Mouse (Mus musculus) lung, embryonic 16.5 days (tissue): Measurements from ENCODE around the gene Ppm1h. TPM values are rescaled to one million over a fixed set of nuclear protein-coding genes. Genes with fewer than 3 reads are reported as not detected.

Experiments used
- ATAC-seq: fragments of 200-750 bp; cut with Nextera tagmentation; 2 replicates; pipeline ENCODE4 v1.8.0; 2017; ENCODE audit warnings: low read depth, mild to moderate bottlenecking, moderate library complexity
- H3K27ac ChIP-seq: fragments of 300-500 bp; sonication (generic); 2 replicates; pipeline ENCODE4 v1.5.1; 2014; ENCODE audit warnings: mild to moderate bottlenecking, control low read depth, low read length
- H3K27me3 ChIP-seq: fragments of 300-500 bp; sonication (generic); 2 replicates; pipeline ENCODE4 v1.6.1; 2014; ENCODE audit warnings: low read depth, low read length, mixed read lengths; ENCODE audit not compliant: control insufficient read depth, insufficient read depth
- H3K36me3 ChIP-seq: fragments of 300-500 bp; sonication (generic); 2 replicates; pipeline ENCODE4 v1.6.1; 2014; ENCODE audit warnings: low read length; ENCODE audit not compliant: control insufficient read depth, insufficient read depth
- H3K4me1 ChIP-seq: fragments of 300-500 bp; sonication (generic); replicated peaks from 2 replicates; pipeline ENCODE4 v1.6.1; 2014; ENCODE audit warnings: low read length, mixed read lengths; ENCODE audit not compliant: control insufficient read depth, insufficient read depth
- H3K4me2 ChIP-seq: fragments of 300-500 bp; sonication (generic); 2 replicates; pipeline ENCODE4 v1.6.1; 2014; ENCODE audit warnings: low read depth, low read length, control low read depth
- H3K4me3 ChIP-seq: fragments of 300-500 bp; sonication (generic); 2 replicates; pipeline ENCODE4 v1.5.1; 2014; ENCODE audit warnings: mild to moderate bottlenecking, low read length, control low read depth
- H3K9ac ChIP-seq: fragments of 300-500 bp; sonication (generic); 2 replicates; pipeline ENCODE4 v1.6.1; 2014; ENCODE audit warnings: low read length, control low read depth
- H3K9me3 ChIP-seq: fragments of 300-500 bp; sonication (generic); 2 replicates; pipeline ENCODE4 v1.6.1; 2016; ENCODE audit warnings: low read length; ENCODE audit not compliant: control insufficient read depth
- WGBS: fragments of 180-500 bp; shearing (Covaris S2); extraction: QIAGEN DNeasy Blood & Tissue Kit; methylation state at CpG from one replicate; pipeline ENCODE4 v1.1.7; 2014; 5-methylcytosine and 5-hydroxymethylcytosine counted together
- polyA plus RNA-seq: library from polyadenylated mRNA; unstranded; fragments of >200 nt; fragmentation: Nextera tagmentation; extraction: Ambion mirVana; gene quantifications from 2 replicates; pipeline ENCODE4 v1.2.1, GENCODE M21; 2015

The Ppm1h gene
- polyA plus RNA-seq, 1 experiment from 2014 or later, result 7.3 TPM

DNA sequence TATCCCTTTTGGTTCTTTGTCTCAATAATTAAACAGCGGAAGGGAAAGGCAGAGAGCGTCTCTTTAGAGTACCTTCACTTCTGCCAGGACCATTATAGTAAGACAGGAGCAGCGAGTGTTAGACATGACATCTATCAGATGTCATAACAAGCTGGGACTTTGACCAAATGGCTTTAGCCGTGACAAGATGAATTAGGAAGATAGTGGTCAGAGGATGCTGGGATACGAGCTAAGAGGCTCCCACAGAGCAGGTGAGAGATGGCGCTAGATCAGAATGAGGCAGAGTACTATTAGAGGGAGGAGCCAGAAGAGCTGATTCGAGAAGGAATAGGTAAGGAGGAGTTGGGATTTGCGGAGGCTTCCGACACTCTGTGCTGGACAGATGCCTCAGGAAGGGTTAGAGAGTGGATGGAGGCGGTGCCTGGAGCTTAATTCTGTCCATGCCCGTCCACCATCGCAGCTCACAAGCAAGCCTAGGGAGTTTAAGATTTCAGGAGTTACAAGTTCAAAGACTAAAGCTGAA lies 111.1 kb downstream of the Ppm1h start:
- H3K4me1 ChIP-seq, result peaks cover 13% of the 10 kb centered on the region
- no peak overlapping the region for H3K4me2 ChIP-seq
- WGBS, result 44% methylated on average over 12 of the region's 12 CpGs
- ATAC-seq, result no peak
- H3K9me3 ChIP-seq, result no peaks in the 10 kb centered on the region
- no peak overlapping the region for H3K4me3 ChIP-seq
- H3K9ac ChIP-seq, result no peak overlapping the region
- no peaks in the 10 kb centered on the region for H3K27me3 ChIP-seq
- no peaks in the 10 kb centered on the region for H3K36me3 ChIP-seq
- H3K27ac ChIP-seq, result no peak overlapping the region

GRCm38 (mm10) chr10:122792021-122792966 lies 113.7 kb downstream of the Ppm1h start:
- Histone ChIP-seq H3K4me2 (peak overlapping the region; percentile 47), H3K4me1 (peaks cover 14% of the 10 kb centered on the region), H3K9me3 (no peaks in the 10 kb centered on the region), H3K27ac (0 out of 2 replicates have a peak overlapping the region, but pooled peaks have one; percentile 9), H3K4me3 (peak overlapping the region; percentile 21), H3K36me3 (no peaks in the 10 kb centered on the region), H3K9ac (peak overlapping the region; percentile 41), H3K27me3 (no peaks in the 10 kb centered on the region)
- 8% methylated on average over 21 of the region's 21 CpGs for WGBS
- peak; percentile 24; the same call in 1 of the 2 replicates for ATAC-seq

DNA sequence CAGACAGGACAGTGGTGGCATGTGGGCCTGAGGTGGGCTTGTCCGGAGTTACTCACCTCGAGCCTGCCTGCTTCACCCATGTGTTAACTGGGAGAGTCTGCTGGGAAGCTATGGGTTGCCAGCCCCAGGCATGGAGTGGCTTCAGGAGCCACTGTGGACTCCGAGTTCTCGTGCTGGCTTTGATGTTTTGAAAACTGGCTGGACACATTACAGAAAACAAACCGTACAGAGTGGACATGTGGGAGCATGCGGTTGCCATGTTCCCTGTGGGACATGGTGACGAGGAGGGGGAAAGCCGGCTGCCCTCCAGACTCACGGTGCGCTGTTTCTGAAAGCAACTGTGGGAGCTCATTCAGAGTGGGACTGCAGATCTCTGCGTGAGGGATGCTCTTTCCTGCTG lies 114.6 kb downstream of the Ppm1h start:
- WGBS, result 68% methylated on average over 11 of the region's 11 CpGs
- no peaks in the 10 kb centered on the region for H3K36me3 ChIP-seq
- H3K4me2 ChIP-seq, result no peak overlapping the region
- no peak for ATAC-seq
- no peaks in the 10 kb centered on the region for H3K9me3 ChIP-seq
- H3K27ac ChIP-seq, result no peak overlapping the region
- H3K27me3 ChIP-seq, result no peaks in the 10 kb centered on the region
- peaks cover 14% of the 10 kb centered on the region for H3K4me1 ChIP-seq
- H3K4me3 ChIP-seq, result no peak overlapping the region
- no peak overlapping the region for H3K9ac ChIP-seq

GRCm38 (mm10) chr10:122794187-122794850 lies 115.8 kb downstream of the Ppm1h start:
- Histone ChIP-seq H3K9ac (peak overlapping the region; percentile 58), H3K4me2 (peak overlapping the region; percentile 51), H3K4me3 (peak overlapping the region; percentile 38), H3K4me1 (peaks cover 14% of the 10 kb centered on the region), H3K9me3 (no peaks in the 10 kb centered on the region), H3K36me3 (no peaks in the 10 kb centered on the region), H3K27ac (peak overlapping the region; percentile 87), H3K27me3 (no peaks in the 10 kb centered on the region)
- peak; percentile 85 for ATAC-seq
- WGBS, result 14% methylated on average over 20 of the region's 20 CpGs

- no peak overlapping the region for H3K27ac ChIP-seq
- no peak for ATAC-seq
- H3K9ac ChIP-seq, result no peak overlapping the region
- H3K9me3 ChIP-seq, result no peaks in the 10 kb centered on the region
- peaks cover 5% of the 10 kb centered on the region for H3K4me1 ChIP-seq
- H3K27me3 ChIP-seq, result no peaks in the 10 kb centered on the region
- WGBS, result 75% methylated on average over 6 of the region's 6 CpGs
- H3K4me2 ChIP-seq, result no peak overlapping the region
- H3K36me3 ChIP-seq, result no peaks in the 10 kb centered on the region
- H3K4me3 ChIP-seq, result no peak overlapping the region
Measured at GRCm38 (mm10) chr10:122797955-122798354, 119.4 kb downstream of the Ppm1h start.

- Histone ChIP-seq H3K4me2 (no peak overlapping the region), H3K9ac (no peak overlapping the region), H3K27ac (peak overlapping the region; percentile 47), H3K9me3 (no peaks in the 10 kb centered on the region), H3K4me3 (no peak overlapping the region), H3K27me3 (no peaks in the 10 kb centered on the region), H3K4me1 (no peaks in the 10 kb centered on the region; the same call in 1 of the 2 replicates), H3K36me3 (no peaks in the 10 kb centered on the region)
- 68% methylated on average over 19 of the region's 19 CpGs for WGBS
- peak; percentile 66 for ATAC-seq
Measured at GRCm38 (mm10) chr10:122800003-122800731, 121.6 kb downstream of the Ppm1h start.

GRCm38 (mm10) chr10:122800732-122801110 lies 122.2 kb downstream of the Ppm1h start:
- H3K4me2 ChIP-seq, result no peak overlapping the region
- H3K27me3 ChIP-seq, result no peaks in the 10 kb centered on the region
- no peaks in the 10 kb centered on the region for H3K9me3 ChIP-seq
- H3K4me1 ChIP-seq, result no peaks in the 10 kb centered on the region
- no peak for ATAC-seq
- WGBS, result 78% methylated on average over 4 of the region's 4 CpGs
- no peak overlapping the region for H3K4me3 ChIP-seq
- H3K9ac ChIP-seq, result no peak overlapping the region
- H3K36me3 ChIP-seq, result no peaks in the 10 kb centered on the region
- H3K27ac ChIP-seq, result no peak overlapping the region

GRCm38 (mm10) chr10:122802218-122802617 lies 123.7 kb downstream of the Ppm1h start:
- H3K4me1 ChIP-seq, result 0 out of 2 replicates have a peak, but pooled peaks cover 2% of the 10 kb centered on the region
- 24% methylated on average over 30 of the region's 30 CpGs for WGBS
- H3K27me3 ChIP-seq, result no peaks in the 10 kb centered on the region
- no peaks in the 10 kb centered on the region for H3K9me3 ChIP-seq
- ATAC-seq, result no peak
- no peaks in the 10 kb centered on the region for H3K36me3 ChIP-seq
- peak overlapping the region; percentile 59 for H3K4me2 ChIP-seq
- H3K4me3 ChIP-seq, result peak overlapping the region; percentile 40
- H3K9ac ChIP-seq, result peak overlapping the region; percentile 62
- no peak overlapping the region for H3K27ac ChIP-seq
